Mouse (Mus musculus): ENCODE results near the gene Chek2.

- no peak for TF ChIP-seq GATA1 (IDR thresholded peaks at IDR 0.05; ENCODE audit: low read length)
- TF ChIP-seq TAL1 (IDR thresholded peaks at IDR 0.05; ENCODE audit: low read length), result no peak
These were observed 79.8 kb downstream of the Chek2 start for GRCm38 (mm10) chr5:110919541-110919940.
